Mouse (Mus musculus): ENCODE data around the gene Trim62. TPM values are rescaled to one million over a fixed set of nuclear protein-coding genes. Genes with fewer than 3 reads are reported as not detected.
A peak's percentile ranks its signal among the peaks of the same experiment; 100 is the strongest.

Trim62 gene
- 23.8 and 25.1 TPM in 2 replicates for polyA plus RNA-seq (2015; fragmentation: Nextera tagmentation; extraction: Ambion mirVana)

DNA sequence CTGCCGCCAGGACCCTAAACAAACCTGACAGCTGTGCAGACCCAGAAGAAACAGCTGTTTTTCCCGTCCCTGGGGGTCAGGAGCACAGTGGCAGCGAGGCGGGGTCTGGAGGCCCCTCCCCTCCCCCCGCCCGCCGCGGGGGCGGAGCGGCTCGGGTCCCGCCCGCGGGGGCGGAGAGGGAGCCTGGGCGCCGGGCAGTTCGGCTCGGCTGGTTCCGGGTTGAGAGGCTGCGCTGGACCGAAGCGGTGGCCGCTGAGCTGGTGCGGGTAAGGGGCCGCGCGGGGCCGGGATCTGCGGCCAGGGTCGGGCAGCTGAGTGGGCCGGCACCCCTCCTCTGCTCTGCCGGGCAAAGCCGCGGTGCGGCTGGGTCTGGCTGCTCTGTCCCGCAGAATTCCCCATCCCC, at the start of gene Trim62:
Trim62 (plus strand) TSS at position 202 of the 403 bp plus-strand sequence.
- peak; percentile 72 for ATAC-seq
- no peaks in the 10 kb centered on the region for H3K27me3 ChIP-seq (replicated peaks; ENCODE audit: control insufficient read depth, insufficient read depth, low read length)
- H3K4me2 ChIP-seq (ENCODE audit: low read length): peak within 1 kb of the TSS; percentile 93
- no peaks in the 10 kb centered on the region for H3K9me3 ChIP-seq (ENCODE audit: control insufficient read depth, low read length)
- 0% methylated on average over 21 of the region's 37 CpGs for WGBS
- peaks cover 3% of the 10 kb centered on the region; the same call in 1 of the 2 replicates for H3K36me3 ChIP-seq (ENCODE audit: control insufficient read depth, insufficient read depth, low read length)
- H3K9ac ChIP-seq (ENCODE audit: low read depth, low read length): peak within 1 kb of the TSS; percentile 89
- H3K4me3 ChIP-seq (ENCODE audit: low read length): peak within 1 kb of the TSS; percentile 87
- peak within 1 kb of the TSS; percentile 85 for H3K27ac ChIP-seq (ENCODE audit: low read depth, low read length)
- H3K4me1 ChIP-seq (ENCODE audit: control insufficient read depth, insufficient read depth, low read depth, low read length): peaks cover 41% of the 10 kb centered on the region

DNA sequence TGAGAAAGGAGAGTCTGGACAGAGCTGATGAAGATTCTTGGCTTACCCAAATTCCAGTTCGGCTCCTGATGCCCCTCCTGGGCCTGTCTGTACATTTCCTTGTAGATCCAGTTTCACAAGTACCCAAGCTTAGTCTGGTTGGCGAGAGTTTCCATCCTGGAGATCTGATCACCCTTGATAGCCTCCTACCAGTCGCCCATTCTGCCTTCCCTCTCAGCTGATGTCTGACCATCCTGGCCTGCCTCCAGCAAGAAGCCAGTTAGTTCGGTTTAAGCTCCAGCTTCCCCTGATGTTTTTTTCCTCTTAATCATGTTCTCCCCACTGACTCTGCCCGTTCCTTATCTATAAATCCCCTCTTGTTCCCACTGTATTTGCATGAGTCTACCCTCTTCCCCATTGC, 45.2 kb upstream of the Trim62 start:
- no peaks in the 10 kb centered on the region for H3K9me3 ChIP-seq (ENCODE audit: control insufficient read depth, low read length)
- WGBS: 67% methylated on average over 5 of the region's 5 CpGs
- H3K4me2 ChIP-seq (ENCODE audit: low read length): no peak overlapping the region
- H3K27ac ChIP-seq (ENCODE audit: low read depth, low read length): no peak overlapping the region
- no peak for ATAC-seq
- no peaks in the 10 kb centered on the region for H3K27me3 ChIP-seq (replicated peaks; ENCODE audit: control insufficient read depth, insufficient read depth, low read length)
- peaks cover 2% of the 10 kb centered on the region for H3K4me1 ChIP-seq (ENCODE audit: control insufficient read depth, insufficient read depth, low read depth, low read length)
- H3K4me3 ChIP-seq (ENCODE audit: low read length): no peak overlapping the region
- no peak overlapping the region for H3K9ac ChIP-seq (ENCODE audit: low read depth, low read length)
- no peaks in the 10 kb centered on the region for H3K36me3 ChIP-seq (ENCODE audit: control insufficient read depth, insufficient read depth, low read length)

DNA sequence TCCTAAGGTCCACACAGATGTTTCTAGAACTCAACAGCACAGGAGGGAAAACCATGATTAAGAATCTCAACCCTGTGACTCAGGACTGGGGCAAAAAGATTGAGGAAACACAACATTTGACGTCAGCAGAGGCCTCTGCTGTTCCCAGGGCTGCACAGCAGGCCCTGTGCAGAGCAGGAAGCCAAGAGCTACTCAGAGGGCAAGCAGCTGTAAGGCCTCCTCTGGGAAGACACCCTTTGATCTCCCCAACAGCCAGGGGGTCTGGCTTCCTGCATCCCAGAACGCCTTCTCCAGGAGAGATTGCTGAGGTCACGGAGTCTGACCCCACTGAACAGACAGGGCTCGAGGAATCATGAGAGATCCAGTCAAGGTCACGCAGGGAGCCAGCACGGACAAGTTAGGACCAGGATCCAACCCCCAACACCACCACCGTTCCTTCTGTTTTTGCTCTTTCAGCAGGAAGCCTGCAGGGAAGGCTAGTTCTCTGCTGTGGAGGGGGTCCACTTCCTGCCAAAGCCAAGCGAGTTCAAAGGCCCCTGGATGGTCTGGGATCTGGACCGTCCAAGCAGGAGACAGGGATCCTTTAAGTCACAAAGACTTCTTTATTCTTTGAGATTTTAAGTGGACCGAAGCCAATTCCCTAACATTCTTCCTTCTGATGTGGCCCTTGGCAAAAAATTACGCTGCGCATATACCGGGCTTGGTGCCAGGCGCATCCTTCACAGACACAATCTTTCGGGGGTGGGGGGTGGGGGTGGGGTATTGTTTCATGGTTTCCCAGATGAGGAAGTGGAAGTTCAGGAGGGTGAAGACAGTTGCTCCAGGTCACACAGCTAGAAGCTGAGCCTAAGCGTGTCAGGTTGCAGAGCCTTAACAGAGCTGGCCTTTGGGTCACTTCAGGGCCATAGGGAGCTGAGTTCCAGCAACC, 43.3 kb upstream of the Trim62 start:
- Histone ChIP-seq H3K4me2 (ENCODE audit: low read length) (no peak overlapping the region), H3K4me1 (ENCODE audit: control insufficient read depth, insufficient read depth, low read depth, low read length) (peaks cover 3% of the 10 kb centered on the region), H3K27ac (ENCODE audit: low read depth, low read length) (peak overlapping the region; percentile 58), H3K9me3 (ENCODE audit: control insufficient read depth, low read length) (no peaks in the 10 kb centered on the region), H3K36me3 (ENCODE audit: control insufficient read depth, insufficient read depth, low read length) (no peaks in the 10 kb centered on the region), H3K27me3 (replicated peaks; ENCODE audit: control insufficient read depth, insufficient read depth, low read length) (no peaks in the 10 kb centered on the region), H3K9ac (ENCODE audit: low read depth, low read length) (no peak overlapping the region), H3K4me3 (ENCODE audit: low read length) (no peak overlapping the region)
- peak; percentile 77 for ATAC-seq
- 39% methylated on average over 16 of the region's 16 CpGs for WGBS

DNA sequence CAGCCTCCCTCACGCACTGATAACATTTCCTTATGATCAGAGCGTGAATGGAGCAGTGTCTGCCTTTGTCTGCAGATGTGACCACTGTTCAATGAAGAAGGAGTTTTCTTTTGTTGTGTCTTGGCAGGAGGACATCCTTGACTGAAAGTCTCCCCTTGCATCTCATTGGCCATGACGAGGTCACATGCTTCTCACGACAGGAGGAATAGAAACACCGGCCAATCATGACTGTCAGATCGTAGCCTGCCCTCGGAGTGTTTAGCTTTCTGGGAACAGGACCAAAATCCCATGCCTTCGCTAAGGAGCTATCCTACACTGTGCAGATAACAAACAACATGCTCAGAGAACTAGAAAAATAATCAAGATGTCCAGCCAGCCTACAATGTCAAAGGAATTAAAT, 42.1 kb upstream of the Trim62 start:
- Histone ChIP-seq H3K4me2 (ENCODE audit: low read length) (no peak overlapping the region), H3K4me1 (ENCODE audit: control insufficient read depth, insufficient read depth, low read depth, low read length) (peaks cover 6% of the 10 kb centered on the region), H3K9ac (ENCODE audit: low read depth, low read length) (no peak overlapping the region), H3K9me3 (ENCODE audit: control insufficient read depth, low read length) (no peaks in the 10 kb centered on the region), H3K36me3 (ENCODE audit: control insufficient read depth, insufficient read depth, low read length) (no peaks in the 10 kb centered on the region), H3K27me3 (replicated peaks; ENCODE audit: control insufficient read depth, insufficient read depth, low read length) (no peaks in the 10 kb centered on the region), H3K4me3 (ENCODE audit: low read length) (no peak overlapping the region), H3K27ac (ENCODE audit: low read depth, low read length) (no peak overlapping the region)
- 20% methylated on average over 8 of the region's 8 CpGs for WGBS
- no peak; the same call in 1 of the 2 replicates for ATAC-seq

DNA sequence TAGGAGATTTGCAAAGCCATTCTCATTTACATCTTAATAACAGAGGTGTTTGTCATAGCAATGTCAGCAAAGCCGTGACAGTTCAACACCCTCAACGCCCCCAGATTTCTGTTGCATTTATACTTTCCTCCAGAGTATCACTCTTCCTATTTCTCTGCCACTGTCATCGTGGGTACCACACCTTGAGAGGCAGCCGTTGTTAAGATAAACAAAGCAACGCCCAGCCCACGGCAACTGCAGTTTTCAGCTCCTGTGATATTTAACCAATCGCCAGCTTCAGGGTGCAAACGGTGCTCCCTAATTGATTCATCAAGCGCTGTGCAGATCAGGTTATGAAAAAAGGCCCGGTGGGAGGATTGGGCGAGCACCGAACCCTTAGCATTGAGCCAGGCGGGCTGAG, 38.8 kb upstream of the Trim62 start:
- 39% methylated on average over 13 of the region's 13 CpGs for WGBS
- H3K27ac ChIP-seq (ENCODE audit: low read depth, low read length): no peak overlapping the region
- peaks cover 6% of the 10 kb centered on the region for H3K4me1 ChIP-seq (ENCODE audit: control insufficient read depth, insufficient read depth, low read depth, low read length)
- H3K9me3 ChIP-seq (ENCODE audit: control insufficient read depth, low read length): no peaks in the 10 kb centered on the region
- no peak overlapping the region for H3K4me2 ChIP-seq (ENCODE audit: low read length)
- no peaks in the 10 kb centered on the region for H3K36me3 ChIP-seq (ENCODE audit: control insufficient read depth, insufficient read depth, low read length)
- H3K27me3 ChIP-seq (replicated peaks; ENCODE audit: control insufficient read depth, insufficient read depth, low read length): no peaks in the 10 kb centered on the region
- H3K9ac ChIP-seq (ENCODE audit: low read depth, low read length): 0 out of 2 replicates have a peak overlapping the region, but pooled peaks have one; percentile 11
- ATAC-seq: no peak
- no peak overlapping the region for H3K4me3 ChIP-seq (ENCODE audit: low read length)

DNA sequence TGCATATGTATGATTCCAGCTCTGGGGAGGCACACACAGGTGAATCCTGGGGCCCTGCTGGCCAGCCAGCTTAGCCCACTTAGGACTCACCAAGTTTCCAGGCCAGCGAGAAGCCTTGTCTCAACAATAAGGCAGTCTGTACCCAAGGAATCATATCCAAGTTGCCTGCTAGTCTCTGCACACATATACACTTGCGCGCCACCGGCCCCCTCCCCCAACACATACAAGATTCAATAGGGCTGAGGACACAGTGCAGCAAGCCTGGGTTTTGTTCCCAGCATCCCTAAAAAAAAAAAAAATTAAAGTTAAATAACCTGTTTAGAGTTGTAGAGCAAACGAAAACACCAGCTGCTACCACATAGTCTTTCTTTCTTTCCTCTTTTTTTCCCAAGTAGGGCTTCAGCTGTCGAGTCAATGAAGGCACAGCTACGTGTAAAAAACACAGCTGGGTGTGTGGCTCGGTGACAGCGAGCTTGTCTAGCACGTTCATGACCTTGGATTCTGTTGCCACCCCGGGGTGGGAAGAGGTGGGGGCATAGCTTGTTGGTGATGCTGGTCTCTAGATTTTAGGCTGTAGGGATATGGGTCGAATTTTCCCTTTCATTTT, 37.9 kb upstream of the Trim62 start:
- 66% methylated on average over 12 of the region's 12 CpGs for WGBS
- Histone ChIP-seq H3K9me3 (ENCODE audit: control insufficient read depth, low read length) (no peaks in the 10 kb centered on the region), H3K36me3 (ENCODE audit: control insufficient read depth, insufficient read depth, low read length) (no peaks in the 10 kb centered on the region), H3K27ac (ENCODE audit: low read depth, low read length) (no peak overlapping the region), H3K4me2 (ENCODE audit: low read length) (no peak overlapping the region), H3K4me3 (ENCODE audit: low read length) (no peak overlapping the region), H3K27me3 (replicated peaks; ENCODE audit: control insufficient read depth, insufficient read depth, low read length) (no peaks in the 10 kb centered on the region), H3K4me1 (ENCODE audit: control insufficient read depth, insufficient read depth, low read depth, low read length) (peaks cover 4% of the 10 kb centered on the region; the same call in 1 of the 2 replicates), H3K9ac (ENCODE audit: low read depth, low read length) (no peak overlapping the region)
- no peak for ATAC-seq

DNA sequence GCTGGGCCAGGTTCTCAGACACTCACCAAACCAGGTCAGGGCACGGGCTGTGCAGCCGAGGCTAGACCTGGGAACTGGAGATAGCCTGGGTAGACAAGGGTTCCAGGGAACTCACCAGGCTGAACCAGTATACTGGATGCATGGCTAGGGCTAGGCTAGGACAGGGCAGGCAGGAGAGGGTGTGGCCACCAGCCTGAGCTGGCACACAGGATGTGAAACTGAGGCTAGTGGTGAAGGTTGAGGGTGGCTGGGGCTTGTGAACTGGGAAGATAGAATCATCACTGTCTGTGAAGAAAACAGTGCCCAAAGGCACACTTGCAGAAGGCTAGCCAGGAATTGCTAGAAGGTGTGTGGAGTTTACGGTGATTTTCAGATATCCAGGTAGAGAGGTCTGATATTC, 34.4 kb upstream of the Trim62 start:
- H3K4me1 ChIP-seq (ENCODE audit: control insufficient read depth, insufficient read depth, low read depth, low read length): peaks cover 4% of the 10 kb centered on the region; the same call in 1 of the 2 replicates
- no peak overlapping the region for H3K4me3 ChIP-seq (ENCODE audit: low read length)
- WGBS: 86% methylated on average over 3 of the region's 3 CpGs
- no peak for ATAC-seq
- no peak overlapping the region for H3K4me2 ChIP-seq (ENCODE audit: low read length)
- H3K36me3 ChIP-seq (ENCODE audit: control insufficient read depth, insufficient read depth, low read length): no peaks in the 10 kb centered on the region
- no peak overlapping the region for H3K9ac ChIP-seq (ENCODE audit: low read depth, low read length)
- H3K9me3 ChIP-seq (ENCODE audit: control insufficient read depth, low read length): no peaks in the 10 kb centered on the region
- no peak overlapping the region for H3K27ac ChIP-seq (ENCODE audit: low read depth, low read length)
- H3K27me3 ChIP-seq (replicated peaks; ENCODE audit: control insufficient read depth, insufficient read depth, low read length): no peaks in the 10 kb centered on the region

DNA sequence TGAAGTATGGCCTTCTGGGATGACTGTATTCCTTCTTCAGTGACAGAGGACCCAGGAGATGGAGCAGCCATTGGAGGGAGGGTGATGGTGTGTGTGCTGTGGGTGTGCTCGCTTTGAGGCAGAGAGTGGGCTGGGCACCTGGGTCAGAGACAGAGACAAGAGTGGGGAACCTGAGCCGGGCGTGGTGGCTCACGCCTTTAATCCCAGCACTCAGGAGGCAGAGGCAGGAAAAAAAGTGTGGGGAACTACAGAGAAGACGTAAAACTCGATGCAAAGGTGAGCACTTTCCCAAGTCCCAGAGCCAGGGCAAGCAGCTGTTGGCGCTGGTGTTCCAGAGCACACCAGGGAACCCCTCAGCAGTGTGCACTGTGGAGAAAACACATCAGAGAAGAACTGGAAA, 33.7 kb upstream of the Trim62 start:
- no peak overlapping the region for H3K4me2 ChIP-seq (ENCODE audit: low read length)
- H3K4me3 ChIP-seq (ENCODE audit: low read length): no peak overlapping the region
- no peak overlapping the region for H3K27ac ChIP-seq (ENCODE audit: low read depth, low read length)
- H3K36me3 ChIP-seq (ENCODE audit: control insufficient read depth, insufficient read depth, low read length): no peaks in the 10 kb centered on the region
- no peaks in the 10 kb centered on the region for H3K27me3 ChIP-seq (replicated peaks; ENCODE audit: control insufficient read depth, insufficient read depth, low read length)
- ATAC-seq: no peak
- peaks cover 4% of the 10 kb centered on the region; the same call in 1 of the 2 replicates for H3K4me1 ChIP-seq (ENCODE audit: control insufficient read depth, insufficient read depth, low read depth, low read length)
- no peaks in the 10 kb centered on the region for H3K9me3 ChIP-seq (ENCODE audit: control insufficient read depth, low read length)
- WGBS: 76% methylated on average over 7 of the region's 7 CpGs
- no peak overlapping the region for H3K9ac ChIP-seq (ENCODE audit: low read depth, low read length)

DNA sequence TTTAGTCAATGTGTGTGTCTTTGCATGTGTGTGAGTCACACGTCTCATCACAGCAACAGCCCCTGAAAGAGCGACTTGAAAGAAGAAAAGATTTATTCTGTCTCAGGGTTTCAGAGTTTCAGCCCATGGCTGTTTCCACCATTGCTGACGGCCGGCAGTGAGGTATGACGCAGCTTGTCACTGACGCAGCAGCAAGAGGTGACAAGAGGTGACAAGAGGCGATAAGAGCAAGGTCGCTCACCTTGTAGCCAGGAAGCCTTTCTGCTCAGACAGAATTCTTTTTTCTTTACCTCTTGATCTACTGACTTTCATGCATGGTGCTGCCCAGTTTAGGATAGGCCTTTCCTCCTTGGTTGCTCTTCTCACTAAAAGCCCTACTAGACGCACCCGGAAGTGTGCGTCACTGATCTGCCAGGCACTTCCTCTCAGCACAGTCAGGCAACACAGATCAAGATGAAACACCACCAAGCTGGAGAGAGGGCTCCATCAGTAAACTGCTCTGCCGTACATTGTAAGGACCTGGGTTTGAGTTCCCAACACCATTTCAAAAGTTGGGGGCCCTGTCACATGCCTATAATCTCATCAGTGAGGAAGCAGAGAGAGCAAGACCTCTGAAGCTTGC, 31.0 kb upstream of the Trim62 start:
- no peaks in the 10 kb centered on the region for H3K4me1 ChIP-seq (ENCODE audit: control insufficient read depth, insufficient read depth, low read depth, low read length)

More for the DNA sequence above, 31.0 kb upstream of the Trim62 start:
- no peak overlapping the region for H3K4me2 ChIP-seq (ENCODE audit: low read length)
- H3K27me3 ChIP-seq (replicated peaks; ENCODE audit: control insufficient read depth, insufficient read depth, low read length): no peaks in the 10 kb centered on the region
- no peak for ATAC-seq
- no peaks in the 10 kb centered on the region for H3K9me3 ChIP-seq (ENCODE audit: control insufficient read depth, low read length)
- 91% methylated on average over 12 of the region's 12 CpGs for WGBS
- H3K27ac ChIP-seq (ENCODE audit: low read depth, low read length): no peak overlapping the region
- no peaks in the 10 kb centered on the region for H3K36me3 ChIP-seq (ENCODE audit: control insufficient read depth, insufficient read depth, low read length)
- H3K9ac ChIP-seq (ENCODE audit: low read depth, low read length): no peak overlapping the region
- no peak overlapping the region for H3K4me3 ChIP-seq (ENCODE audit: low read length)

Measured in hindbrain, embryonic 16.5 days (tissue).